Mouse (Mus musculus) neural tube, embryonic 13.5 days (tissue): ENCODE data around the gene Ptpn5. TPM values are rescaled to one million over a fixed set of nuclear protein-coding genes. Genes with fewer than 3 reads are reported as not detected.

Experiments
- ATAC-seq: fragments of 200-750 bp; cut with Nextera tagmentation; 2 replicates; pipeline ENCODE4 v1.8.0; 2017; ENCODE audit warnings: low read depth, mild to moderate bottlenecking, moderate TSS enrichment, moderate library complexity
- H3K27ac ChIP-seq: fragments of 300-500 bp; sonication (generic); replicated peaks from 2 replicates; pipeline ENCODE4 v1.5.1; 2015; ENCODE audit warnings: moderate library complexity, mild to moderate bottlenecking, inconsistent platforms
- H3K27me3 ChIP-seq: fragments of 300-500 bp; sonication (generic); 2 replicates; pipeline ENCODE4 v1.6.1; 2015; ENCODE audit warnings: mild to moderate bottlenecking, inconsistent platforms
- H3K36me3 ChIP-seq: fragments of 300-500 bp; sonication (generic); 2 replicates; pipeline ENCODE4 v1.6.1; 2015; ENCODE audit warnings: mild to moderate bottlenecking, inconsistent platforms
- H3K4me1 ChIP-seq: fragments of 300-500 bp; sonication (generic); replicated peaks from 2 replicates; pipeline ENCODE4 v1.6.1; 2015; ENCODE audit warnings: inconsistent platforms
- H3K4me2 ChIP-seq: fragments of 300-500 bp; sonication (generic); 2 replicates; pipeline ENCODE4 v1.6.1; 2015; ENCODE audit warnings: inconsistent platforms, mild to moderate bottlenecking, moderate library complexity
- H3K4me3 ChIP-seq: fragments of 300-500 bp; sonication (generic); 2 replicates; pipeline ENCODE4 v1.5.1; 2015; ENCODE audit warnings: mild to moderate bottlenecking, inconsistent platforms
- H3K9ac ChIP-seq: fragments of 300-500 bp; sonication (generic); 2 replicates; pipeline ENCODE4 v1.6.1; 2015; ENCODE audit warnings: moderate library complexity, mild to moderate bottlenecking, inconsistent platforms
- H3K9me3 ChIP-seq: fragments of 300-500 bp; sonication (generic); 2 replicates; pipeline ENCODE4 v1.6.1; 2016; ENCODE audit warnings: inconsistent platforms
- WGBS: fragments of 180-500 bp; shearing (Covaris S2); methylation state at CpG from one replicate; pipeline ENCODE4 v1.1.7; 2015; 5-methylcytosine and 5-hydroxymethylcytosine counted together
- polyA plus RNA-seq: library from polyadenylated mRNA; unstranded; fragments of >200 nt; fragmentation: Nextera tagmentation; extraction: Ambion mirVana; gene quantifications from 2 replicates; pipeline ENCODE4 v1.2.1, GENCODE M21; 2015

Ptpn5 gene
- polyA plus RNA-seq, 1 experiment from 2014 or later, result 100 TPM

- 81% methylated on average over 8 of the region's 8 CpGs for WGBS
- Histone ChIP-seq H3K9me3 (no peaks in the 10 kb centered on the region), H3K36me3 (no peaks in the 10 kb centered on the region), H3K4me1 (no peaks in the 10 kb centered on the region), H3K27ac (no peak overlapping the region), H3K4me3 (no peak overlapping the region), H3K27me3 (peaks cover 3% of the 10 kb centered on the region; the same call in 1 of the 2 replicates), H3K4me2 (no peak overlapping the region), H3K9ac (no peak overlapping the region)
- ATAC-seq, result no peak
Measured at GRCm38 (mm10) chr7:47139823-47140325, 6.4 kb upstream of the Ptpn5 start.

- WGBS, result 51% methylated on average over 5 of the region's 5 CpGs
- no peak for ATAC-seq
- Histone ChIP-seq H3K27me3 (peaks cover 44% of the 10 kb centered on the region), H3K4me1 (peaks cover 29% of the 10 kb centered on the region), H3K36me3 (no peaks in the 10 kb centered on the region), H3K9me3 (no peaks in the 10 kb centered on the region), H3K9ac (no peak overlapping the region), H3K4me3 (no peak overlapping the region), H3K27ac (no peak overlapping the region), H3K4me2 (no peak overlapping the region)
Measured at GRCm38 (mm10) chr7:47134570-47134969, 1.1 kb upstream of the Ptpn5 start.

- Histone ChIP-seq H3K27me3 (peaks cover 44% of the 10 kb centered on the region), H3K9me3 (no peaks in the 10 kb centered on the region), H3K4me2 (peak overlapping the region; percentile 76), H3K36me3 (no peaks in the 10 kb centered on the region), H3K27ac (peak overlapping the region; percentile 93), H3K4me3 (peak overlapping the region; percentile 80), H3K4me1 (peaks cover 29% of the 10 kb centered on the region), H3K9ac (peak overlapping the region; percentile 90)
- WGBS, result under 1% methylated on average over 10 of the region's 10 CpGs
- ATAC-seq, result peak; percentile 72
Measured at GRCm38 (mm10) chr7:47132931-47133260, 588 bp downstream of the Ptpn5 start.

- ATAC-seq, result peak; percentile 92
- peak overlapping the region; percentile 93 for H3K27ac ChIP-seq
- peak overlapping the region; percentile 90 for H3K9ac ChIP-seq
- no peaks in the 10 kb centered on the region for H3K9me3 ChIP-seq
- peaks cover 29% of the 10 kb centered on the region for H3K4me1 ChIP-seq
- peaks cover 44% of the 10 kb centered on the region for H3K27me3 ChIP-seq
- no peaks in the 10 kb centered on the region for H3K36me3 ChIP-seq
- peak overlapping the region; percentile 76 for H3K4me2 ChIP-seq
- H3K4me3 ChIP-seq, result peak overlapping the region; percentile 80
- under 1% methylated on average over 64 of the region's 65 CpGs for WGBS
Measured at GRCm38 (mm10) chr7:47132180-47132930, 1.1 kb downstream of the Ptpn5 start.

GRCm38 (mm10) chr7:47131840-47132179, 1.7 kb downstream of the Ptpn5 start:
- H3K4me3 ChIP-seq, result peak overlapping the region; percentile 80
- H3K27ac ChIP-seq, result peak overlapping the region; percentile 93
- H3K9me3 ChIP-seq, result no peaks in the 10 kb centered on the region
- no peaks in the 10 kb centered on the region for H3K36me3 ChIP-seq
- peaks cover 44% of the 10 kb centered on the region for H3K27me3 ChIP-seq
- peaks cover 29% of the 10 kb centered on the region for H3K4me1 ChIP-seq
- ATAC-seq, result peak; percentile 40
- peak overlapping the region; percentile 76 for H3K4me2 ChIP-seq
- WGBS, result under 1% methylated on average over 15 of the region's 15 CpGs
- peak overlapping the region; percentile 90 for H3K9ac ChIP-seq

GRCm38 (mm10) chr7:47131258-47131657, 2.2 kb downstream of the Ptpn5 start:
- H3K9ac ChIP-seq, result peak overlapping the region; percentile 90
- 37% methylated on average over 8 of the region's 8 CpGs for WGBS
- H3K4me2 ChIP-seq, result peak overlapping the region; percentile 76
- ATAC-seq, result no peak
- peaks cover 29% of the 10 kb centered on the region for H3K4me1 ChIP-seq
- H3K27me3 ChIP-seq, result peaks cover 44% of the 10 kb centered on the region
- H3K4me3 ChIP-seq, result peak overlapping the region; percentile 80
- H3K36me3 ChIP-seq, result no peaks in the 10 kb centered on the region
- no peaks in the 10 kb centered on the region for H3K9me3 ChIP-seq
- peak overlapping the region; percentile 93; the same call in 1 of the 2 replicates for H3K27ac ChIP-seq

- no peaks in the 10 kb centered on the region for H3K9me3 ChIP-seq
- WGBS, result 92% methylated on average over 3 of the region's 3 CpGs
- no peak overlapping the region for H3K27ac ChIP-seq
- ATAC-seq, result no peak
- no peak overlapping the region for H3K4me2 ChIP-seq
- no peaks in the 10 kb centered on the region for H3K4me1 ChIP-seq
- no peaks in the 10 kb centered on the region for H3K27me3 ChIP-seq
- no peak overlapping the region for H3K4me3 ChIP-seq
- no peak overlapping the region for H3K9ac ChIP-seq
- 0 out of 2 replicates have a peak, but pooled peaks cover 22% of the 10 kb centered on the region for H3K36me3 ChIP-seq
Measured at GRCm38 (mm10) chr7:47122026-47122425, 11.5 kb downstream of the Ptpn5 start.

- no peak for ATAC-seq
- no peaks in the 10 kb centered on the region for H3K4me1 ChIP-seq
- no peak overlapping the region for H3K4me2 ChIP-seq
- no peaks in the 10 kb centered on the region for H3K9me3 ChIP-seq
- H3K36me3 ChIP-seq, result peaks cover 20% of the 10 kb centered on the region
- 81% methylated on average over 6 of the region's 6 CpGs for WGBS
- no peaks in the 10 kb centered on the region for H3K27me3 ChIP-seq
- no peak overlapping the region for H3K27ac ChIP-seq
- H3K9ac ChIP-seq, result no peak overlapping the region
- no peak overlapping the region for H3K4me3 ChIP-seq
Measured at GRCm38 (mm10) chr7:47116666-47117065, 16.8 kb downstream of the Ptpn5 start.

GRCm38 (mm10) chr7:47115491-47115890, 18.0 kb downstream of the Ptpn5 start:
- H3K27ac ChIP-seq, result no peak overlapping the region
- H3K9me3 ChIP-seq, result no peaks in the 10 kb centered on the region

GRCm38 (mm10) chr7:47113383-47113782, 20.1 kb downstream of the Ptpn5 start:
- no peak for ATAC-seq

More at GRCm38 (mm10) chr7:47115491-47115890, 18.0 kb downstream of the Ptpn5 start:
- ATAC-seq, result no peak
- Histone ChIP-seq H3K4me2 (no peak overlapping the region), H3K27me3 (no peaks in the 10 kb centered on the region), H3K36me3 (peaks cover 30% of the 10 kb centered on the region), H3K4me3 (no peak overlapping the region), H3K9ac (no peak overlapping the region), H3K4me1 (no peaks in the 10 kb centered on the region)
- WGBS, result 85% methylated on average over 2 of the region's 2 CpGs

GRCm38 (mm10) chr7:47112036-47112435, 21.4 kb downstream of the Ptpn5 start:
- Histone ChIP-seq H3K27me3 (no peaks in the 10 kb centered on the region), H3K9me3 (no peaks in the 10 kb centered on the region), H3K4me1 (no peaks in the 10 kb centered on the region), H3K4me3 (no peak overlapping the region), H3K4me2 (no peak overlapping the region), H3K36me3 (peaks cover 42% of the 10 kb centered on the region), H3K9ac (no peak overlapping the region), H3K27ac (no peak overlapping the region)
- no peak for ATAC-seq
- WGBS, result 91% methylated on average over 5 of the region's 5 CpGs

More at GRCm38 (mm10) chr7:47113383-47113782, 20.1 kb downstream of the Ptpn5 start:
- Histone ChIP-seq H3K9ac (no peak overlapping the region), H3K4me2 (no peak overlapping the region), H3K36me3 (peaks cover 36% of the 10 kb centered on the region), H3K4me3 (no peak overlapping the region), H3K27me3 (no peaks in the 10 kb centered on the region), H3K9me3 (no peaks in the 10 kb centered on the region), H3K27ac (no peak overlapping the region), H3K4me1 (no peaks in the 10 kb centered on the region)
- WGBS, result 87% methylated on average over 7 of the region's 7 CpGs

- Histone ChIP-seq H3K36me3 (peaks cover 42% of the 10 kb centered on the region), H3K27ac (no peak overlapping the region), H3K9ac (no peak overlapping the region), H3K4me2 (no peak overlapping the region), H3K4me1 (no peaks in the 10 kb centered on the region), H3K9me3 (no peaks in the 10 kb centered on the region), H3K27me3 (no peaks in the 10 kb centered on the region), H3K4me3 (no peak overlapping the region)
- 72% methylated on average over 3 of the region's 3 CpGs for WGBS
- no peak for ATAC-seq
Measured at GRCm38 (mm10) chr7:47111121-47111520, 22.4 kb downstream of the Ptpn5 start.

GRCm38 (mm10) chr7:47110511-47110910, 23.0 kb downstream of the Ptpn5 start:
- Histone ChIP-seq H3K9me3 (no peaks in the 10 kb centered on the region), H3K4me1 (no peaks in the 10 kb centered on the region), H3K4me2 (no peak overlapping the region), H3K9ac (no peak overlapping the region), H3K4me3 (no peak overlapping the region), H3K27ac (no peak overlapping the region), H3K27me3 (no peaks in the 10 kb centered on the region), H3K36me3 (peaks cover 42% of the 10 kb centered on the region)
- 87% methylated on average over 7 of the region's 7 CpGs for WGBS
- no peak for ATAC-seq
